9 mouse cellular contexts compared by ENCODE assay signal in the genomic region with DNA sequence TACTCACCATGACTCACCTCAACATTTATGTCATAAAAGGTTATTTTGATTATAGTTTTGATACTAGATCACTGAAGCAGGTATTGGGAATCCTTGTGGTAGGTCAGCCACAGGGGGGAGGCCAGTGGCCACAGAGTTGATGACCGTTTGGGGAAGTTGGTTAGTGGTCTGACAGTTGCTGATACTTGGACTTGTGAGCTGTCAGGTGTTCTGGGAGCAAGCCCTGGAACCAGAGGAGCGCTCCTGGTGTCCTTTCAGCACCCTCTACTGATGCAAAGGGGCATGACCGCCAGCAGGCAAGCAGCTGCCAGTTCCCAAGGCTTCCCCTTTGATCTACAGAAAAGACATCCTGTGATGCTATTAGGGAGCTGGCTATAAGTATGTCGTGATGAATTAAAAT. TPM values are rescaled to one million over a fixed set of nuclear protein-coding genes. Genes with fewer than 3 reads are reported as not detected.
A peak's percentile ranks its signal among the peaks of the same experiment; 100 is the strongest.
DNase-seq lines count a peak whose midpoint lies in the region; ATAC-seq lines count a peak whose summit lies in the region.
"Had no signal": no experiment of that assay in that cellular context is flagged by ENCODE, and none has a peak within 500 bp of the region (broad histone marks: within the 10 kb centered on the region; RNA-seq: fewer than 3 reads in every experiment).

No protein-coding gene starts in this region.

- peaks cover 89% of the 10 kb centered on the region for H3K36me3 ChIP-seq in liver, embryonic 12.5 days

- DNase-seq in liver (peak; percentile 68), MN1 (ENCODE audit: low spot score) (peak; percentile 46)
- peak; percentile 72 for DNase-seq in brain, adult 2 months (ENCODE audit: low read depth, low spot score)
- DNase-seq in kidney, postnatal 36 days = peak; percentile 57 to 83
- DNase-seq in spleen, adult 12 weeks (ENCODE audit: low spot score) = peak; percentile 15

- ATAC-seq in liver, embryonic 12.5 days = no peak
- ATAC-seq in erythroid progenitor cell, adult 5-6 weeks (replicated peaks; ENCODE audit: low FRiP score, poor library complexity, severe bottlenecking) = 0 out of 2 replicates have a peak, but pooled peaks have one; percentile 48
- no peak for ATAC-seq in activated CD4-positive, CD25-positive, alpha-beta regulatory T cell, adult 4 months

- H3K4me1 ChIP-seq in liver, embryonic 12.5 days = peaks cover 21% of the 10 kb centered on the region
- H3K4me1 ChIP-seq: lung, embryonic 15.5 days had no signal

- WGBS in liver, embryonic 12.5 days (ENCODE audit: insufficient replicate concordance) = 37% methylated on average over 4 of the region's 4 CpGs

- H3K9ac ChIP-seq in liver, embryonic 12.5 days = no peak overlapping the region
- H3K9ac ChIP-seq: lung, embryonic 15.5 days had no signal

- H3K9me3 ChIP-seq in liver, embryonic 12.5 days (replicated peaks) = no peaks in the 10 kb centered on the region
- H3K9me3 ChIP-seq: lung, embryonic 15.5 days had no signal

- H3K4me3 ChIP-seq in liver, embryonic 12.5 days = no peak overlapping the region
- H3K4me3 ChIP-seq: lung, embryonic 15.5 days had no signal

- no peak overlapping the region for H3K4me2 ChIP-seq in liver, embryonic 12.5 days
- H3K4me2 ChIP-seq: lung, embryonic 15.5 days had no signal

- no peaks in the 10 kb centered on the region for H3K27me3 ChIP-seq in liver, embryonic 12.5 days (replicated peaks)
- H3K27me3 ChIP-seq: lung, embryonic 15.5 days had no signal

- H3K27ac ChIP-seq in liver, embryonic 12.5 days = no peak overlapping the region; the same call in 1 of the 2 replicates
- H3K27ac ChIP-seq: lung, embryonic 15.5 days had no signal

RNA-seq across cellular contexts. Expression of gene Bcas3, which starts 18.2 kb away (rescaled TPM):
- 18.2 and 23.4 TPM in 2 replicates for polyA plus RNA-seq in liver, embryonic 12.5 days (2016; fragmentation: Nextera tagmentation; extraction: Ambion mirVana)
- total RNA-seq in erythroid progenitor cell, adult 5-6 weeks (2015; ENCODE audit: low replicate concordance) = 45.0 and 60.8 TPM in 2 replicates
- total RNA-seq in erythroid progenitor cell, adult 5-6 weeks (2017; ENCODE audit: low replicate concordance) = 28.0 and 35.8 TPM in 2 replicates
- polyA plus RNA-seq in activated CD4-positive, CD25-positive, alpha-beta regulatory T cell, adult 4 months (2017; shearing (Covaris generic)) = 10 to 100 TPM; 31.7 to 46.6 TPM

RNA-seq across cellular contexts. Expression of gene Ppm1d, which starts 23.7 kb away (rescaled TPM):
- polyA plus RNA-seq in liver, embryonic 12.5 days (2016; fragmentation: Nextera tagmentation; extraction: Ambion mirVana) = 25.9 and 26.1 TPM in 2 replicates
- total RNA-seq in erythroid progenitor cell, adult 5-6 weeks (2015; ENCODE audit: low replicate concordance) = 96.6 and 112 TPM in 2 replicates
- 62.0 and 77.3 TPM in 2 replicates for total RNA-seq in erythroid progenitor cell, adult 5-6 weeks (2017; ENCODE audit: low replicate concordance)
- polyA plus RNA-seq in activated CD4-positive, CD25-positive, alpha-beta regulatory T cell, adult 4 months (2017; shearing (Covaris generic)) = 1 to 10 TPM; 2.6 to 4.3 TPM

Comparison
In these comparisons a context has a peak if more than half of its experiments do, and no peak if none do; other contexts are left out.
1. DNase-seq: peak in every context shown above with its lines; median percentile 72 in brain, adult 2 months; 70 in kidney, postnatal 36 days; 68 in liver; 46 in MN1; 15 in spleen, adult 12 weeks.